Comparison of ENCODE assay signal across 9 mouse cellular contexts in genomic region chr6:36777567-36778337, GRCm38 (mm10). TPM values are rescaled to one million over a fixed set of nuclear protein-coding genes. Genes with fewer than 3 reads are reported as not detected.
DNase-seq lines count a peak whose midpoint lies in the region; ATAC-seq and TF ChIP-seq lines count a peak whose summit lies in the region.
"Had no signal": no experiment of that assay in that cellular context is flagged by ENCODE, and none has a peak within 500 bp of the region (broad histone marks: within the 10 kb centered on the region; RNA-seq: fewer than 3 reads in every experiment).

No protein-coding gene starts in this region.

- H3K36me3 ChIP-seq in intestine, embryonic 14.5 days (ENCODE audit: control insufficient read depth, insufficient read depth, low read length): 0 out of 2 replicates have a peak, but pooled peaks cover 3% of the 10 kb centered on the region
- no peaks in the 10 kb centered on the region for H3K36me3 ChIP-seq in intestine, postnatal 0 days (ENCODE audit: control insufficient read depth, insufficient read depth)
- peaks cover 10% of the 10 kb centered on the region; the same call in 1 of the 2 replicates for H3K36me3 ChIP-seq in forebrain, embryonic 13.5 days (ENCODE audit: poor library complexity, severe bottlenecking)

- H3K4me2 ChIP-seq in intestine, embryonic 14.5 days (ENCODE audit: low read length): no peak overlapping the region
- no peak overlapping the region for H3K4me2 ChIP-seq in intestine, postnatal 0 days (replicated peaks; ENCODE audit: low read depth)
- H3K4me2 ChIP-seq in forebrain, embryonic 13.5 days: no peak overlapping the region; the same call in 1 of the 2 replicates

- ATAC-seq in intestine, embryonic 14.5 days (replicated peaks; ENCODE audit: low FRiP score, low TSS enrichment, low read depth): no peak
- no peak for ATAC-seq in intestine, postnatal 0 days
- peak; percentile 91 for ATAC-seq in forebrain, embryonic 13.5 days
- no peak for ATAC-seq in monocyte, adult 5-6 weeks (replicated peaks; ENCODE audit: insufficient number of reproducible peaks, low FRiP score, low TSS enrichment, poor library complexity, severe bottlenecking)

- intact Hi-C loops in left cerebral cortex, postnatal 14 days (cut with DNase I): no loop called here

- no peaks in the 10 kb centered on the region for H3K27me3 ChIP-seq in intestine, embryonic 14.5 days (replicated peaks; ENCODE audit: control insufficient read depth, insufficient read depth, low read length)
- H3K27me3 ChIP-seq in intestine, postnatal 0 days (replicated peaks; ENCODE audit: control insufficient read depth, insufficient read depth, low read length): no peaks in the 10 kb centered on the region
- no peaks in the 10 kb centered on the region for H3K27me3 ChIP-seq in forebrain, embryonic 13.5 days

- H3K27ac ChIP-seq in intestine, embryonic 14.5 days (ENCODE audit: low read depth): peak overlapping the region; percentile 33; the same call in 1 of the 2 replicates
- H3K27ac ChIP-seq in intestine, postnatal 0 days (ENCODE audit: low read depth, low read length): no peak overlapping the region
- peak overlapping the region; percentile 75 for H3K27ac ChIP-seq in forebrain, embryonic 13.5 days

- TF ChIP-seq CTCF in intestine, postnatal 0 days (IDR thresholded peaks at IDR 0.05; ENCODE audit: low read depth): no peak
- TF ChIP-seq CTCF in brain, embryonic 14.5 days (IDR thresholded peaks at IDR 0.05; ENCODE audit: borderline replicate concordance, extremely low read depth, insufficient read depth, insufficient read length): no peak

- DNase-seq in intestine, embryonic 14.5 days (ENCODE audit: low spot score): no peak
- peak; percentile 97 for DNase-seq in brain, embryonic 14.5 days (ENCODE audit: low read depth)
- peak; percentile 28 to 37 for DNase-seq in kidney, postnatal 25 days
- DNase-seq in embryo, embryonic 10.5 days (ENCODE audit: low spot score): no peak
- DNase-seq in left cerebral cortex, postnatal 14 days (ENCODE audit: low spot score in 2 of 2): no peak

- TF ChIP-seq POLR2A in brain, embryonic 14.5 days (IDR thresholded peaks at IDR 0.05; ENCODE audit: borderline replicate concordance, extremely low read depth, insufficient read depth, insufficient read length, poor library complexity, severe bottlenecking): no peak

- H3K4me3 ChIP-seq in intestine, embryonic 14.5 days (ENCODE audit: low read depth, low read length): no peak overlapping the region
- no peak overlapping the region for H3K4me3 ChIP-seq in intestine, postnatal 0 days (ENCODE audit: low read depth, low read length)
- H3K4me3 ChIP-seq in forebrain, embryonic 13.5 days: no peak overlapping the region

- H3K4me1 ChIP-seq in intestine, embryonic 14.5 days (replicated peaks; ENCODE audit: control insufficient read depth, insufficient read depth, low read length): peaks cover 21% of the 10 kb centered on the region
- H3K4me1 ChIP-seq in intestine, postnatal 0 days (replicated peaks; ENCODE audit: control insufficient read depth, insufficient read depth, low read length): no peaks in the 10 kb centered on the region
- peaks cover 67% of the 10 kb centered on the region for H3K4me1 ChIP-seq in forebrain, embryonic 13.5 days

- H3K9ac ChIP-seq in intestine, embryonic 14.5 days (ENCODE audit: low read length): no peak overlapping the region
- H3K9ac ChIP-seq in intestine, postnatal 0 days (ENCODE audit: low read depth, low read length): no peak overlapping the region
- no peak overlapping the region for H3K9ac ChIP-seq in forebrain, embryonic 13.5 days

- no peaks in the 10 kb centered on the region for H3K9me3 ChIP-seq in intestine, embryonic 14.5 days (ENCODE audit: control insufficient read depth, low read length)
- H3K9me3 ChIP-seq in intestine, postnatal 0 days (ENCODE audit: control insufficient read depth): no peaks in the 10 kb centered on the region
- H3K9me3 ChIP-seq in forebrain, embryonic 13.5 days (replicated peaks): no peaks in the 10 kb centered on the region

- WGBS in intestine, embryonic 14.5 days: 58% methylated on average over 7 of the region's 7 CpGs
- WGBS in intestine, postnatal 0 days: 65% methylated on average over 7 of the region's 7 CpGs
- 6% methylated on average over 7 of the region's 7 CpGs for WGBS in forebrain, embryonic 13.5 days

RNA-seq across cellular contexts. Expression of gene Ptn, which starts 32.3 kb away (rescaled TPM):
- polyA plus RNA-seq in intestine, embryonic 14.5 days (2014; fragmentation: Nextera tagmentation; extraction: Ambion mirVana): 332 and 353 TPM in 2 replicates
- polyA plus RNA-seq in intestine, postnatal 0 days (2015; fragmentation: Nextera tagmentation; extraction: Ambion mirVana): 120 and 128 TPM in 2 replicates
- polyA plus RNA-seq in brain, embryonic 14.5 days (2012; rRNA removed): 317 and 456 TPM in 2 replicates
- polyA plus RNA-seq in forebrain, embryonic 13.5 days (2015; fragmentation: Nextera tagmentation; extraction: Ambion mirVana): 421 and 545 TPM in 2 replicates
- total RNA-seq in left cerebral cortex, postnatal 14 days (2021): 100 to 1,000 TPM; 630 to 696 TPM
- total RNA-seq in monocyte, adult 5-6 weeks (2017): not detected in 3 replicates
- total RNA-seq: liver, adult 2 months had no signal
- polyA plus RNA-seq: liver, adult 2 months had no signal

Comparison
In these comparisons a context has a peak if more than half of its experiments do, and no peak if none do; other contexts are left out.
1. DNase-seq: peak in brain, embryonic 14.5 days (single experiment) and kidney, postnatal 25 days (2 of 2); none in intestine, embryonic 14.5 days (single experiment), embryo, embryonic 10.5 days (single experiment) and left cerebral cortex, postnatal 14 days (0 of 2).